Mouse (Mus musculus): ENCODE results near the gene Acaa1b. TPM values are rescaled to one million over a fixed set of nuclear protein-coding genes. Genes with fewer than 3 reads are reported as not detected.

Acaa1b gene
- polyA plus RNA-seq, 1 experiment from 2014 or later = 1.9 TPM

DNA sequence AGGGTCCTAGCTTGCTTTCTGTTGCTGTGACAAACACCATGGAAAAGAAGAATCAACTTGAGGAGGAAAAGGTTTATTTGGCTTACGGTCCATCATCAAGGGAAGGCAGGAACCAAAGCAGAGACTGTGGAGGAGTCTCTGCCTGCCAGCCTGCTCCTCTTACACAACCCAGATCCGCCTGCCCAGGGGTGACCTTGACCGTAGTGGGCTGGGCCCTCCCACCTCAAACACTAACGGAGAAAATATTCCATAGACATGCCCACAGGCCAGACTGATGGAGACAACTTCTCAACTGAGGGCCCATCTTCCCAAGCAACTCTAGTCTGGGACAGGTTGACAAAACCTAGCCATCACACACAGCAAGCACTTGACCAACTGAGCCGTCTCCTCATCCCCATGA lies 14.8 kb downstream of the Acaa1b start:
- H3K27ac ChIP-seq (replicated peaks) = no peak overlapping the region
- 0 out of 2 replicates have a peak, but pooled peaks cover 3% of the 10 kb centered on the region for H3K27me3 ChIP-seq
- no peak overlapping the region for H3K4me2 ChIP-seq (replicated peaks)
- no peak overlapping the region for H3K4me3 ChIP-seq
- WGBS = 92% methylated on average over 5 of the region's 5 CpGs
- ATAC-seq (ENCODE audit: low FRiP score, low read depth) = no peak
- H3K9me3 ChIP-seq = no peaks in the 10 kb centered on the region
- no peak overlapping the region for H3K9ac ChIP-seq (replicated peaks)
- no peaks in the 10 kb centered on the region for H3K4me1 ChIP-seq
- no peaks in the 10 kb centered on the region for H3K36me3 ChIP-seq

DNA sequence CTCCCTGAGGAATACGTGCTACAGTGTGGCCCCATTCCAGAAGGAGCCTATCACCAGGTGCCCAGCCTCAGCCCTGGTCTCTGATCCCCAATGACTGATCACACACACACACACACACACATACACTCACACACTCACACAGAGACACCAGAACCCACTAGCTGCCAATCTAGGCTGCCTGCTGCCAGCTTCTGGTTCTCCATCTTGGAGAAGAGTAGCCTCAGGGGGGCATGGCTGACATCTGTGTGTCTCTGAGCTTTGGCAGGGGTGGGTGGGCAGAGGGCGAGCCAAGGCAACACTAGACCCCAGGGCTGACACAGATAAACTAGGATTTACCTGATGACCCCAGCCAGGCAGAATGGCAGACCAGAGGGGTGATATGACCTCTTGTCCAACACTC lies 18.1 kb downstream of the Acaa1b start:
- no peaks in the 10 kb centered on the region for H3K27me3 ChIP-seq
- H3K27ac ChIP-seq (replicated peaks) = no peak overlapping the region
- H3K4me2 ChIP-seq (replicated peaks) = no peak overlapping the region
- no peaks in the 10 kb centered on the region for H3K9me3 ChIP-seq
- ATAC-seq (ENCODE audit: low FRiP score, low read depth) = no peak
- 86% methylated on average over 2 of the region's 2 CpGs for WGBS
- H3K4me1 ChIP-seq = no peaks in the 10 kb centered on the region
- H3K36me3 ChIP-seq = no peaks in the 10 kb centered on the region
- H3K4me3 ChIP-seq = no peak overlapping the region
- H3K9ac ChIP-seq (replicated peaks) = no peak overlapping the region

DNA sequence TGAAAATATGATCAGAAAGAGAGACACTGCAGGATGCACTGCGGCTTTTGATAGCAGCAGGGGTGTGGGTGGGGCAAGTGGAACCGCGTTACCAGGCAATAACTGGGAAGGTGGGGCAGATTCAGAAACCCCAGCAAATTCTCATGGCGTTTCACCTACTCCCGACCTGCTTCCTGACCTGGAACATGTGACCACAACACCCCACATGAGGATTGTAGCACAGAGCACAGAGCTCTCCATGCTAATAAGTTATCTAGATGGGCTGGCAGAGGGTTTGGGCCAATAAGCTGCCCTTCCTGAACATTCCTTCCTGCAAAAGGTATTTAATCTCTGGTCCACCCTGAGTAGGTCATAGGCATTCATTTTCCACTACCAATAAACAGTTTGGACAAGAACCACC lies 26.2 kb downstream of the Acaa1b start:
- Histone ChIP-seq H3K4me2 (replicated peaks) (no peak overlapping the region), H3K4me3 (no peak overlapping the region), H3K27ac (replicated peaks) (no peak overlapping the region), H3K36me3 (no peaks in the 10 kb centered on the region), H3K27me3 (0 out of 2 replicates have a peak, but pooled peaks cover 3% of the 10 kb centered on the region), H3K4me1 (no peaks in the 10 kb centered on the region), H3K9ac (replicated peaks) (no peak overlapping the region), H3K9me3 (no peaks in the 10 kb centered on the region)
- no peak for ATAC-seq (ENCODE audit: low FRiP score, low read depth)
- WGBS = 64% methylated on average over 5 of the region's 5 CpGs

DNA sequence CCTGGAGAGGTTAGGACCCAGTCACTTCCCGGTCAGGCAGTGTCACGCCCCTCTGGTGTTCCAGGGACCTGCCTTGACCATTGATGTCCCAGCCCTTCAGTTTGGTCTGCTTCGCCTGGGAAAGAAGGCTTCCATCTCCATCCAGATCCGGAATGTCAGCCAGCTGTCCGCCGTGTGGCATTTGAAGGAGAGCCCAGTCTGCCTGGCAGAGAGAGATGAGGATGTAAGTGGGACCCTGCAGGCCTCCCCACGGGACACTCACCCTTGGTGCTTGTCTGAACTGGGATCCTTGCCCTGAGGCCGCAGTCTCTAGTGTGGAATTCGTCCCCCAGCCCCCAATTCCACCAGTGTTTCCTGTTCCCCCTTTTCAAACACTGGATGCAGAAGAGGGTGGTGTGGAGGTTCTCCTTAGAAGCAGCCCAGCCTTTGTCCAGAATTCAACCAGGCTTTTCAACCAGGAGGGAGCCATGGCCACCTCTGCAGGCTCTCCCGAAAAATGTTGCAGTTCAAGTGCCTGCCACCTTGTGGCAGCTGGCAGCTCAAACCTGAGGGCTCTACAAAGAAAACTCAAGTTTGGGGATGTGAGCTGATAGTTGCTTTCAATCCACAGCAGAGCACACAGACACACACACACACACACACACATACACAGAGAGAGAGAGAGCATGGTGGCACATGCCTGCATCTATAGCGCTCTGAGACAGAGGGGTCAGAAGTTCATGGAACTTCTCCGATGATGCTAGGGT lies 28.3 kb downstream of the Acaa1b start:
- 82% methylated on average over 12 of the region's 12 CpGs for WGBS
- 0 out of 2 replicates have a peak, but pooled peaks cover 3% of the 10 kb centered on the region for H3K27me3 ChIP-seq
- no peaks in the 10 kb centered on the region for H3K9me3 ChIP-seq
- no peak overlapping the region for H3K4me2 ChIP-seq (replicated peaks)
- no peaks in the 10 kb centered on the region for H3K36me3 ChIP-seq
- no peaks in the 10 kb centered on the region for H3K4me1 ChIP-seq
- no peak overlapping the region for H3K4me3 ChIP-seq
- H3K27ac ChIP-seq (replicated peaks) = no peak overlapping the region
- no peak overlapping the region for H3K9ac ChIP-seq (replicated peaks)
- no peak for ATAC-seq (ENCODE audit: low FRiP score, low read depth)

DNA sequence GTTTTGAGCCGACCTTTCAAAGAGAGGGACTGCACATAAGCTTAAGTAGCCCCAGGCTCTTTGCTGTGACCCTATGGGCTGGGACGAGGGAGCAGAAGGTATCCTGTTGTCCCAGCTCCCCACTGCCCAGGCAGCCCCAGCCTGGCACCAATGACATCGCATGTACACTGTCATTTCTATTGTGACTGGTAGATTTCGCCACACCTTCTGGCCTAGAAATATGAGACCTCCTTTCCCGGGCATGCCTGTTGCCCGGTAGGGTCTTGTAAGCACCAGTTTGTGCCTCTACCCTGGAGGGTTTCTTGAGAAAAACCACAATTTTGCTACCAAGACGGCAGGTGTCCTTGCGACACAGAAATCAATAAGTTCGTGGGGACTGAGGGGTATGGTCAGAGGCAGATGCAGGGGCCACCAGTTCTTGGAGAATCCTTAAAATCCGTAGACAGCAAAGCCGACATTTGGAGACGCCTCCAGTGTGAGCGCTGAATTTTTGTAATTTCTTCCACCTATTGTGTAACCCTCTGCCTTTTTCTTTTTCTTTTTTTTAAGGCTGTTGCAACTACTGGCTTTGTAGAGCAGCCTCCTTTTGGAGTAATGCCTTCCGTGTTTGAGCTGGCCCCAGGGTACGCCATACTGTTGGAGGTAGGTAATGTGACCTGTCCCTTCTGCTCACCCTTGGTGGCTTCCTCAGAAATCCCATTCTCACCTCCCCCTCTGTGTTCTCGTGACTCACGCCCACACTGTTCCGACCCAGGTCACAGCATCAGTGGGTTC lies 34.1 kb downstream of the Acaa1b start:
- Histone ChIP-seq H3K36me3 (no peaks in the 10 kb centered on the region), H3K4me1 (no peaks in the 10 kb centered on the region), H3K27me3 (no peaks in the 10 kb centered on the region), H3K4me3 (no peak overlapping the region), H3K4me2 (replicated peaks) (no peak overlapping the region), H3K9me3 (no peaks in the 10 kb centered on the region), H3K9ac (replicated peaks) (no peak overlapping the region), H3K27ac (replicated peaks) (no peak overlapping the region)
- WGBS = 87% methylated on average over 18 of the region's 18 CpGs
- ATAC-seq (ENCODE audit: low FRiP score, low read depth) = no peak

DNA sequence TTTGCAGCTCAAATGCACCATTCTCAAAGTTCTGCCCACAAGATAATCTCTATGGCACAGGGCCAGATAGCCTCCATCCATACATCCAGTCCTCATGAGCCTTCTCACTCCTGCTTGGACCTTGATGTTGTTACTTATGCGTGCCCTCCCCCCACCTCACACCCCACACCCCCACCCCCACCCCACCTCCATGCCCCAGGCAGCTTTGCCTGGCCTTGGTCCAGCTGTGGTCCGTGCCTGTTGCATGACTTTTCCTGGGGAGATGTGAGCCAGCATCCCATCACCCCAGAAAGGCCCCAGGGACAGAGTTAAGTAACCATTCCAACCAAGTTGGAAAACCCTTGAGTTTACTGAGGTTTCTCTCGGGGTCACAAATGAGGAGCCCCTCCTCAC lies 36.7 kb downstream of the Acaa1b start:
- Histone ChIP-seq H3K4me1 (no peaks in the 10 kb centered on the region), H3K9ac (replicated peaks) (no peak overlapping the region), H3K9me3 (no peaks in the 10 kb centered on the region), H3K36me3 (no peaks in the 10 kb centered on the region), H3K27ac (replicated peaks) (no peak overlapping the region), H3K27me3 (no peaks in the 10 kb centered on the region), H3K4me2 (replicated peaks) (no peak overlapping the region), H3K4me3 (no peak overlapping the region)
- no peak for ATAC-seq (ENCODE audit: low FRiP score, low read depth)
- 85% methylated on average over 3 of the region's 3 CpGs for WGBS

DNA sequence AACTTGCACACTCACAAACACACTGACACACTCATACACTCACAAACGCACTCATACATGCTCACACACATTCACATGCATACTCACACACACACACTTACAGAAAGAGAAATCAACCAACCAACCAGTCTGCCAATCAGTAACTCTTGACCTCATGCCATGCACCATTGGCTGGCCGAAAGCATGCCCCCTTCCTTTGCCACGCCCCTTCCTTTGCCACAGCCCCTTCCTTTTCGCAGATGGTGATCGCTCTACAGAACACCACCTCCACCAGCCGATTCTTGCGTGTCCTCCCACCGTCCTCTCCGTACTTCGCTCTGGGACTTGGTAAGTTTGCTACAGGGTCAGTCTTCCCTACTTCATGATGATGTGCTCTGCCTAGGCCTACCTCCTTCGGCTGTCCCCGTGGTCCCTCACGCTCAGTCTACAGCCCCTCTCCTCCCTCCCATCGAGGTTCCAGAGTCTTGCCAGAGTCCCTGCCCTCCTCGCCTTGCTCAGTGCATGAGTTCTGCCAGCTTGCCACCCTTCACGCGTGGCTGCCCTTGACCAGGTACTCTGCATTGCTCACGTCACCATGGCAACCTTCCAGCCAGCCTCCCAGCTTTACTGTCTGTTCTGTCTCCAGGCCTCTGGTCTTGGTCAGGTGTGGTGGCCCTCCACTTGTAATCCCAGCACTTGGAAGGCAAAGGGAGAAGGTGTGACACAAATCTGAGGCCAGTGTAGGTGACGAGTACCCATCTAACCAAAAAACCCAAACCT lies 37.3 kb downstream of the Acaa1b start:
- H3K4me1 ChIP-seq = no peaks in the 10 kb centered on the region
- WGBS = 87% methylated on average over 19 of the region's 19 CpGs

DNA sequence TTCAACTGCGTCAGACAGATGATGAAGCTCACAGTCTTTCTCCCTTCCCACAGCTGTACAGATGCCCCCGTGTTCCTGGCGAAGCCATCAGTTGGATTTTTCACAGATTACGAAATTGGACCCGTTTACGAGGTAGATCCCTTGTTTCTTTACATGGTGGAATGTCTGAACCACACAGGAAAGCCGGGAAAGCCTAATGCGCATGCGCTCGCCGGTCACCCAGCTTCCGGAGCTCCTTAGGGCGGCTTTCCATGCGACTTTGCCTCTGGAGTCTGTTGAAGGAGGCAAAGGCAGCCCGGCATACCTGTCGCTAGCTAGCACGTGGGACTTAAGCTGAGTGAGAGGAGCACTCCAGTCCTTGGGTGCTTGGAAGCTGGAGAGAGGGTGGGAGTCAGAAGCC lies 42.0 kb downstream of the Acaa1b start:
- no peaks in the 10 kb centered on the region for H3K27me3 ChIP-seq
- H3K4me2 ChIP-seq (replicated peaks) = no peak overlapping the region
- H3K9ac ChIP-seq (replicated peaks) = no peak overlapping the region
- no peaks in the 10 kb centered on the region for H3K4me1 ChIP-seq
- no peak for ATAC-seq (ENCODE audit: low FRiP score, low read depth)
- no peak overlapping the region for H3K27ac ChIP-seq (replicated peaks)
- no peaks in the 10 kb centered on the region for H3K9me3 ChIP-seq
- H3K36me3 ChIP-seq = no peaks in the 10 kb centered on the region
- 88% methylated on average over 17 of the region's 17 CpGs for WGBS
- no peak overlapping the region for H3K4me3 ChIP-seq

More for the DNA sequence above, 37.3 kb downstream of the Acaa1b start:
- Histone ChIP-seq H3K27ac (replicated peaks) (no peak overlapping the region), H3K27me3 (no peaks in the 10 kb centered on the region), H3K9me3 (no peaks in the 10 kb centered on the region), H3K36me3 (no peaks in the 10 kb centered on the region), H3K4me2 (replicated peaks) (no peak overlapping the region), H3K4me3 (no peak overlapping the region), H3K9ac (replicated peaks) (no peak overlapping the region)
- no peak for ATAC-seq (ENCODE audit: low FRiP score, low read depth)

DNA sequence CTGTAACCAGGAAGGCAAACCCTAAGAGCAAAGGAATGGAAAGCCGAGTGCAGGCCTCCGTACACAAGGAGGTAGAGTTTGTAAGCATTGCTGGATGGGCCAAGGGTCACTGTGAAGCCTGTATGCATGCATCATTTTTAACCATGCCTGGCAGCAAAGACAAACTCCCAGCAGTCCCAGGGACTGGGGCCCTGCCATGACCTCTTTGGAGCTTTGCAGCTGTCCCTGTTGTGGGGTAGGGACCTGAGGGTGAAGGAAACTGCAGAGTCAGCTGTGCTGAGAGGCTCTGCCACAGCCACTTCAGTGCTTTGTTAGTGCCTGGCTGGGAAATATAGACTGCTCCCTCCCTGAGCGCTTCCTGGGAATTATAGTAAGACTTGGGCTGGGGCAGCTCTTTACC lies 46.3 kb downstream of the Acaa1b start:
- Histone ChIP-seq H3K9me3 (no peaks in the 10 kb centered on the region), H3K36me3 (no peaks in the 10 kb centered on the region), H3K4me3 (no peak overlapping the region), H3K4me1 (no peaks in the 10 kb centered on the region), H3K4me2 (replicated peaks) (no peak overlapping the region), H3K27ac (replicated peaks) (no peak overlapping the region), H3K27me3 (no peaks in the 10 kb centered on the region), H3K9ac (replicated peaks) (no peak overlapping the region)
- ATAC-seq (ENCODE audit: low FRiP score, low read depth) = no peak
- WGBS = 52% methylated on average over 3 of the region's 3 CpGs

DNA sequence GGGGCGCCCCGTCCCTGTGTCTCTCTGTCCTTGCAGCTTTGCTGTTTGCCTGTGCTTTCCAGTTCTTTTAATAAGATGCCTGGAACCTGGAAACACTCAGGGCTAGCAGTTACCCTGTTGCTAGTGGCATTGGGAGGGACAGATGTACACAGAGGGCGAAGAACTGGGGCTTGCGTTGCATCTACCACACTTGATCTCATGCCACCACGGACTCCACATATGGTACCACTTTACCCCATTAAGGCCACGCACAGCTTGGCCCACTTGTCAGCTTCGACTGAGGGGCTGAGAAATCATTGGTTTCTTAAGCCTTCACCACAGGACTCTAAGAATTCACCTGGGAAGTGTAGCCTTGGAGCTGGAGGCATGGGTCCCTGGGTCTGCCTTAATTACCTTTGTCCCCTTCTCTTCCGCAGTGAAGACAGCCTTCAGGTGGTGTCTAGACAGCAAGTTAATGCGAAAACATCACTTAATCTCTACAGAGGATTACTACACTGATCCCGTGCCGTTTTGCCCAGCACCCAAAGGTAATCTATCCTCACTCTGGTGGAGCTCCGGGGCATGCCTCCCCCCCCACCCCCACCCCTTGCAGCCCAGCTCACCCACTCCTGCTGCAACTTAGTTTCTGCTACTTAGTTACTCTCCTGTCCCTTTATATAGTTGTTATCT lies 47.1 kb downstream of the Acaa1b start:
- H3K9me3 ChIP-seq = no peaks in the 10 kb centered on the region
- no peak overlapping the region for H3K27ac ChIP-seq (replicated peaks)
- no peak overlapping the region for H3K4me2 ChIP-seq (replicated peaks)
- H3K4me1 ChIP-seq = no peaks in the 10 kb centered on the region
- H3K4me3 ChIP-seq = no peak overlapping the region
- no peaks in the 10 kb centered on the region for H3K27me3 ChIP-seq
- no peak overlapping the region for H3K9ac ChIP-seq (replicated peaks)
- ATAC-seq (ENCODE audit: low FRiP score, low read depth) = no peak
- 52% methylated on average over 12 of the region's 12 CpGs for WGBS
- no peaks in the 10 kb centered on the region for H3K36me3 ChIP-seq

DNA sequence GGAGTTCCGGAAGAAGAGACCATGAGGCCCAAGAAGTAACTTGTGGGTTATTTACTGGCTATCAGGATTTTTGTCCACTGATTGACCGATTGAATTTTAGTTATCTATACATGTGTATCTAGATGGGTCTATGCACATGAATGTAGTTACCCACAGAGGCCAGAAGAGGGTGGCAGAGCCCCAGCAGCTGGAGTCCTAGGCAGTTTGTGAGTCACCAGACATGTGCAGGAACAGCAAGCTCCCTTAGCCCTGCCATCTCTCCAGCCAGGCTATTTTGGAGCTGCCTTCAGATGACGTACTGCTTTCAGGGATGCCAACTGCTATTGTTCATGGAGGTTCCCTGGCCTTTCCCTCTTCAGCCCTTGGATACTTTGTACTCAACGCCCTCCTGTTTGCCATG lies 49.3 kb downstream of the Acaa1b start:
- Histone ChIP-seq H3K27me3 (peaks cover 14% of the 10 kb centered on the region; the same call in 1 of the 2 replicates), H3K36me3 (no peaks in the 10 kb centered on the region), H3K4me2 (replicated peaks) (no peak overlapping the region), H3K9me3 (no peaks in the 10 kb centered on the region), H3K9ac (replicated peaks) (no peak overlapping the region), H3K27ac (replicated peaks) (no peak overlapping the region), H3K4me1 (0 out of 2 replicates have a peak, but pooled peaks cover 4% of the 10 kb centered on the region), H3K4me3 (no peak overlapping the region)
- 88% methylated on average over 4 of the region's 4 CpGs for WGBS
- no peak for ATAC-seq (ENCODE audit: low FRiP score, low read depth)
